Mouse (Mus musculus) thymus, adult 2 months (tissue): ENCODE data around the gene Cenpn. TPM values are rescaled to one million over a fixed set of nuclear protein-coding genes. Genes with fewer than 3 reads are reported as not detected.
A peak's percentile ranks its signal among the peaks of the same experiment; 100 is the strongest.

Experiments
- DNase-seq: peaks from one replicate; pipeline ENCODE4 v3.0.0; 2021
- H3K27ac ChIP-seq: fragments of 200-500 bp; 2 replicates; pipeline ENCODE4 v1.5.1; 2012; ENCODE audit warnings: low read length, control low read depth; ENCODE audit not compliant: control insufficient read depth, insufficient read depth
- H3K27me3 ChIP-seq: fragments of 200-500 bp; 2 replicates; pipeline ENCODE4 v1.6.1; 2012; ENCODE audit warnings: mild to moderate bottlenecking, low read length, moderate library complexity, mixed read lengths; ENCODE audit not compliant: control insufficient read depth, insufficient read depth
- H3K36me3 ChIP-seq: fragments of 200-500 bp; 2 replicates; pipeline ENCODE4 v1.6.1; 2012; ENCODE audit warnings: mild to moderate bottlenecking, low read length, moderate library complexity; ENCODE audit not compliant: control insufficient read depth, insufficient read depth
- H3K4me1 ChIP-seq: fragments of 200-500 bp; replicated peaks from 2 replicates; pipeline ENCODE4 v1.6.1; 2012; ENCODE audit warnings: low read length; ENCODE audit not compliant: control insufficient read depth, insufficient read depth
- H3K4me3 ChIP-seq: fragments of 200-500 bp; 2 replicates; pipeline ENCODE4 v1.5.1; 2012; ENCODE audit warnings: mild to moderate bottlenecking, low read length, control low read depth, moderate library complexity; ENCODE audit not compliant: control insufficient read depth, insufficient read depth
- CTCF ChIP-seq: fragments of 200-500 bp; IDR thresholded peaks from 2 replicates; pipeline ENCODE4 v1.5.1; 2012; ENCODE audit warnings: mild to moderate bottlenecking, control low read depth, low read length, moderate library complexity, borderline replicate concordance; ENCODE audit not compliant: control insufficient read depth, poor library complexity, insufficient read depth; ENCODE audit errors: extremely low read depth
- POLR2A ChIP-seq: fragments of 200-500 bp; IDR thresholded peaks from 2 replicates; pipeline ENCODE4 v1.6.1; 2012; ENCODE audit warnings: mild to moderate bottlenecking, low read length, control low read depth, moderate library complexity; ENCODE audit not compliant: control insufficient read depth, poor library complexity, insufficient read depth; ENCODE audit errors: extremely low read depth
- WGBS: fragments of 180-500 bp; shearing (Covaris S2); methylation state at CpG from one replicate; pipeline ENCODE4 v1.1.7; 2018; 5-methylcytosine and 5-hydroxymethylcytosine counted together
- polyA plus RNA-seq: library from polyadenylated mRNA; depleted of rRNA; stranded (reverse); fragments of >200 nt; gene quantifications from 2 replicates; pipeline ENCODE4 v1.2.3, GENCODE M21; 2012

The Cenpn gene
- polyA plus RNA-seq, 1 experiment = 20.5 TPM

- DNase-seq = no peak
- Histone ChIP-seq H3K4me3 (no peak overlapping the region), H3K27ac (no peak overlapping the region), H3K4me1 (peaks cover 6% of the 10 kb centered on the region), H3K27me3 (no peaks in the 10 kb centered on the region), H3K36me3 (peaks cover 14% of the 10 kb centered on the region; the same call in 1 of the 2 replicates)
- no peak for TF ChIP-seq CTCF
- no peak for TF ChIP-seq POLR2A
- WGBS = 94% methylated on average over 5 of the region's 5 CpGs
Observed at GRCm38 (mm10) chr8:116928588-116928987, 7.1 kb downstream of the Cenpn start.

- Histone ChIP-seq H3K4me3 (no peak overlapping the region), H3K27me3 (no peaks in the 10 kb centered on the region), H3K27ac (no peak overlapping the region), H3K4me1 (no peaks in the 10 kb centered on the region), H3K36me3 (peaks cover 21% of the 10 kb centered on the region)
- WGBS = 96% methylated on average over 4 of the region's 4 CpGs
- no peak for DNase-seq
- no peak for TF ChIP-seq POLR2A
- no peak for TF ChIP-seq CTCF
Observed at GRCm38 (mm10) chr8:116934976-116935375, 13.4 kb downstream of the Cenpn start.

GRCm38 (mm10) chr8:116935506-116935905 is 14.0 kb downstream of the Cenpn start:
- TF ChIP-seq CTCF (no peak), POLR2A (no peak)

GRCm38 (mm10) chr8:116942284-116943058 is 20.9 kb downstream of the Cenpn start:
- no peak for DNase-seq
- H3K4me3 ChIP-seq = no peak overlapping the region
- peaks cover 27% of the 10 kb centered on the region for H3K4me1 ChIP-seq
- WGBS = 80% methylated on average over 12 of the region's 12 CpGs
- H3K36me3 ChIP-seq = 0 out of 2 replicates have a peak, but pooled peaks cover 4% of the 10 kb centered on the region
- no peak for TF ChIP-seq CTCF
- no peak for TF ChIP-seq POLR2A
- no peak overlapping the region for H3K27ac ChIP-seq
- no peaks in the 10 kb centered on the region for H3K27me3 ChIP-seq

More at GRCm38 (mm10) chr8:116935506-116935905, 14.0 kb downstream of the Cenpn start:
- no peaks in the 10 kb centered on the region for H3K4me1 ChIP-seq
- H3K4me3 ChIP-seq = no peak overlapping the region
- H3K27ac ChIP-seq = no peak overlapping the region
- no peaks in the 10 kb centered on the region for H3K27me3 ChIP-seq
- H3K36me3 ChIP-seq = peaks cover 21% of the 10 kb centered on the region
- DNase-seq = no peak
- WGBS = 84% methylated on average over 6 of the region's 6 CpGs

- Histone ChIP-seq H3K4me3 (peak within 1 kb of the TSS; percentile 87), H3K36me3 (no peaks in the 10 kb centered on the region), H3K27ac (no peak within 1 kb of the TSS), H3K27me3 (no peaks in the 10 kb centered on the region), H3K4me1 (peaks cover 31% of the 10 kb centered on the region)
- peak; percentile 60; the same call in 1 of the 2 replicates for TF ChIP-seq POLR2A
- TF ChIP-seq CTCF = peak; percentile 81
- DNase-seq = peak; percentile 80
- WGBS = 1% methylated on average over 46 of the region's 46 CpGs
Observed at GRCm38 (mm10) chr8:116943161-116943554, 21.6 kb downstream of the Cenpn start, which contains the start of gene Atmin. TSS of gene Atmin (plus strand) at chr8:116943393.

- WGBS = under 1% methylated on average over 62 of the region's 62 CpGs
- H3K4me1 ChIP-seq = peaks cover 31% of the 10 kb centered on the region
- TF ChIP-seq CTCF (no peak), POLR2A (no peak)
Observed at GRCm38 (mm10) chr8:116943555-116944384, 22.2 kb downstream of the Cenpn start.

More at GRCm38 (mm10) chr8:116943555-116944384, 22.2 kb downstream of the Cenpn start:
- peak; percentile 47 for DNase-seq
- H3K27ac ChIP-seq = no peak overlapping the region
- H3K36me3 ChIP-seq = no peaks in the 10 kb centered on the region
- H3K4me3 ChIP-seq = peak overlapping the region; percentile 87
- no peaks in the 10 kb centered on the region for H3K27me3 ChIP-seq
